Mouse (Mus musculus) frontal cortex, adult 2 months (tissue): ENCODE data around the gene Rhbdf2. TPM values are rescaled to one million over a fixed set of nuclear protein-coding genes. Genes with fewer than 3 reads are reported as not detected.
"Not testable (repeated sequence)": the region's sequence is repeated elsewhere in the genome, so short reads cannot be mapped to it uniquely, and the experiment has no call there.

Experiments used
- DNase-seq, 2 experiments: peaks; one replicate each; pipeline ENCODE4 v3.0.0; 2022; ENCODE audit warnings: low spot score in 1 of 2; ENCODE audit errors: extremely low spot score in 1 of 2
- polyA plus RNA-seq: library from polyadenylated mRNA; depleted of rRNA; stranded (reverse); fragments of >200 nt; gene quantifications from 2 replicates; pipeline ENCODE4 v1.2.3, GENCODE M21; 2012

Gene Rhbdf2
- polyA plus RNA-seq, 1 experiment: 2.0 TPM

DNA sequence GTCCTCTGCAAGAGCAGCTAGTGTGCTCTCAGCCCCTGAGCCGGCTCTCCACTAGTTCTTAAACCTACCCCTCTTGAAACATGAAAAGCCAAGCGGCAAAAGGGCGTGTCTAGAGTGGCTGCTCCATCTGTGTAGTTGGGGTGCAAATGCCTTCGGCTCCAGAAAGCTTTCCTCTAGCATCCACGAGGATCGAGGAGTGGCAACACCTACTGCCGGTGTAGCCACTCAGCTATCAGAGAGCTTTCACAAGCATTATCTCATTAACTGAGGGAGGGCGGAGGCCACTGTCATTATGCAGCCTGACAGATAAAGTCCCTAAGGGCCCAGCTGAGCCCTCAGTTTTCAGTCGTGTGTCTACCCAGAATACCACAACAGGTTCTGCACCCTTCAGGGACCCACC lies 6.7 kb downstream of the Rhbdf2 start:
- no peak for DNase-seq

DNA sequence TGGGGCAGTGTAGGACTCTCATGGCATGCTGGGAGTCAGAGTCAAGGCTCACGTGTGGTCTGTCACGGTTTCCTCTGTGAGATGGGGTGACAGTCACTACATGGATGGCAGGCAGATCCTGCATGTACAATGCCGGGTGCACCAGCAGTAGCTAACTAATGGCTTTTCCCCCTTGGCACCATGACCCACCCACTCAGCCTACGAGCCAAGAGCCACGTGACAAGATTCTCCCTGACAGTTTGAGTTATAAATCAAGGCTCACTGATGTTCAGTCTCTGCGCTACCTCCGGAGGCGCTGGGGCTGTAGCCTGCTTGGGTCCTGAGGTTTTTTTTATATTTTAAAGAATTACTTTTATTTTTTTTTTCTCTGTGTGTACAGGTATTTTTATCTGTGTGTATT lies 7.3 kb downstream of the Rhbdf2 start:
- DNase-seq: no peak

DNA sequence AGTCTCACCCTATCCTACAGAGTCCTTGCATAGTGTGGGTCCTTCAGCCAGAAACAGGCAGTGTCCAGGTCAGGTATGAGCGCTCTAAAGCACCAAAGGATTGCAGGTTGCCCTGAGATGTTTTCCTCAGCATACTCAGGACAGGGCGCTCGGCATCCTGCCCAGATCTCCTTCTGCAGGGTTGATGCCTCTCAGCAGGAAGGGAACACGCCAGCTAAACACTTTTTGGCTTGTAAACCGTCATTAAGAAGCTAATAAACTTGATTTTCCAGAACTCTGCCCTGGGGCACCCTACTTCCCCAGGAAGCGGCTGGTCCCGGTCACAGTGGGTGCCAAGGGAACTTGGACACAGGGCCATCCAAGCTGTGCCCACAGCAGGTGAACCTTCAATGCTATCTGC lies 7.7 kb downstream of the Rhbdf2 start:
- no peak for DNase-seq

DNA sequence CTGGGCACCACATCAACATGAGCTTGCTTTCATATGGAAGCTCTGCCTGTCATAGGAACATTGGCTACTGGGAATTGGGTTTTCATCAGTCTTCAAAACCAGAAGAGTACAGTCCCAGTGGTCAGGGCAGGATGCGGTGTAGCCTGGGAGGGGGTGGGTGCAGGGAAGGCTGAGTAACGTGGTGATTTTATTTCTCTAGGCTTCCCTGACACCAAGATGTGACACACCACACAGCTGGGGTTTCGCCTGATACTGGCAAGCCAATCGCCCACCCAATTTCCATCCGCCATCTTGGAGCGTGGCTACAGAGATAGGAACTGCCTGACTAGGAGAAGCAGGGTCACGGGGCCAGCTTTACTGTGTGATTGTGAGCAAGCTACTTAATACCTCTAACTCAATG lies 8.2 kb downstream of the Rhbdf2 start:
- no peak for DNase-seq

DNA sequence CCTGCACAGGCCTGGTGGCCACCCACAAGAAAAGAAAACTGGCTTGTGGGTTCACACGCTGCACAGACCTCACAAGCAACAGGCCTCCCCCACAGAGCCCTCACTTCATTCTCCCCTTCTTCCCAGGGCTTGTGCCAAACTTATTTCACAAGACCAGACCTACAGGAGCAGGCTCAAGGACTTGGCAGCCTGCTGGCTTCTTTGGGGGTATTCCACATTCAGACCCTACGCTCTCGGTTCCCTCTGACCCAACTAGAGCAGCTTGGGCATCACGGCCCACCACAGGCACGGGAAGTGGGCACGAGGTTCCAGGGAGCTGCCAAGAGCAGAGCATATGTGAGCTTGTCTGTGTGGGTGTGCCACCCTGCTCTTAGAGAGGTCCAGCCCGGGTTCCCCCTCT lies 9.2 kb downstream of the Rhbdf2 start:
- DNase-seq: no peak

DNA sequence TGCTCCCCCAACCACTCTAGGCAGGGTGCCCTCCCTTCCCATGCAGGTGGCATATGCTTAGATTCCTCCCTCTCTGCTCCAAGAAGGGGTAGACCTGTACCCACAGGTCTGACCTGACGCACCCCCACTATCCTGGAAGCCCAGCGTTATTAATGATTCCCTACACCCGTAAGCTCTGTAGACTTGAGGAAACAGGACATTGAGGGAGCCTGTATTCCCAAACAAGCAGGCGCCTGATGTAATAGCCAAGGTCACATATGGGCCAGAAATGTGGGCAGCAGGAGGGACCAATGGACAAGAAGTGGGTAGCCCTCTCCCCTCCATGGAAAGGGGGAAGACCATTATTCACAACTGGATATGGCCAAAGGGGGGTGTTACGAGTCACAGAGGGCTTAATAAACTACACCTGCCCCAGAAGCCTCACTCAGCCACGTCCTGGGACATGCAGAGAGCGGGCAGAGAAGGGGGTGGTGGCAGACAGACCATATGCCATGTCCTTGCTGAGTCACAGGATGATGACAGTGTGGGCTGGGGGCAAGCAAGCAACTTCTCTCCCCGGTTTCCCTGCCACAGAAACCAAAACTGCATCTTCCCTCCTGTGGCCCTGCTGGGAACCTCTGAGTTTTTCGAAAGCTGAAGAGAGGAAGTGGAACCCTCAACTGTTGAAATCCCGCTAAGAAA lies 10.2 kb downstream of the Rhbdf2 start:
- no peak for DNase-seq

DNA sequence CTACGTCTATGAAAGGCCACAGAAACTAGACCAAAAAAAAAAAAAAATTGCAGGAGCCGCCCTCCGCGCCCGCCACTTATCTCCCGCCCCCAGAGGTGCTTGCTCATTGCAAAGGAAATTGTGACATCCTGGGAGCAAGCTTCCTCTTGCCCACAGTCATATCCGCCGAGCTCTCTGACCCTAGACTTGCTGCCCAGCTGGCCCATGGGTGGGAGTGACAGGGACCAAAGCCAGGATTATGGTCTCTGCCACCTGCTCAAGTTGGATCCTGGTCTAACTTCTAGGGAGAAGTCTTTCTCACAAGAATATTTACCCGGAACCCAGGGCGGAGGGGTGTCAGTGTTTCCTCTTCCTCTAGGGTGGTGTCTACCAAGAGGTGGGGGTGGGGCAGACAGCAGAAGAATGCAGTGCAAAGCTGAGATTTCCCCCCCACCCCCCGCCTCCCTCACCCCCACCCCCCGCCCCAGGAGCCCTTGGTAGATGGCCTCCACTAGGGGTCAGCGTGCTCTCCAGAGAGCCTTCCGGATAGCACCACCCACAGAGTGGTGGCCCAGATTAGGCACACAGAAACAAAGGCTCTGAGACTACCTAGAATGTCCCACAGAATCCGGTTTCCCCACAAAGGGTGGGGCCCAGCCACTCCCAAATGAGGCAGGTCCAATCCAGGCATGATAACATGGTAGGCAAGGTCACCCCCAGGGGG lies 10.9 kb downstream of the Rhbdf2 start:
- DNase-seq: no peak

DNA sequence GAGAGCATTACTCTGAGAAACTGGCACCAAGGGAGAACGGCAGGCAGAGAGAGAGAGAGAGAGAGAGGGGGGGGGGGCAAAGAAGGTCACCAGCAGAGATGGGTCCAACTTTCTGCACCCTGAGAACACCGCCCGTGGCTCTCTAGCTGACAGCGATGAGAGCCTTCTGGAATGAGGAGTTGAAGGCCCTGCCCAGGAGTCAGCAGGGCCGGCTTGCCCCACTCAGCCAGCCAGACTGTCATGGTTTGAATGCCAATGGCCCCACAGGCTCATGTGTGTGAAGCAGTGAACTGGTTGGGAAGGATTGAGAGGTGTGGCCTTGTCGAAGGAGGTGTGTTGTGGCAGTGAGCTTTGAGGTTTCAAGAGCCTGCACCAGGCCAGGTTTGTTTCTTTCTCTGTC lies 13.6 kb downstream of the Rhbdf2 start:
- DNase-seq: no peak

DNA sequence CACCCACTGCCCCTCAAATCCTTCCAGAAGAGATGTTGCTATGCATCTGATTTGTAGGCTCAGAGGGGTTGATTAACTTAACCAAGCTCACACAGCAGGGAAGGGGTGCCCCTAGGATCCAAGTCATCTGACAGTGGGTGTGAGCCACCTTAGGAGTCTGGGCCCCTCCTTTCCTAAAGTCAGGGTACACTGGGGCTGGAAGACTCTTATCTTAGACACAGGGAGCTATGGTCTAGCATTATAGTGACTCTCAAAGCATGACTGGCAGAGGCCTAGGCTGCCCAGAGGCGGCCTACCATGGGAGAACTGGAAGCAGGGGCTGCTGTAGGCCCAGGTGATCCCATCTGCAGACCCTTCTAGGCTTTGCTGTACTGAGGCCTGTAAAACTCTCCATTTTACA lies 14.3 kb downstream of the Rhbdf2 start:
- no peak for DNase-seq

DNA sequence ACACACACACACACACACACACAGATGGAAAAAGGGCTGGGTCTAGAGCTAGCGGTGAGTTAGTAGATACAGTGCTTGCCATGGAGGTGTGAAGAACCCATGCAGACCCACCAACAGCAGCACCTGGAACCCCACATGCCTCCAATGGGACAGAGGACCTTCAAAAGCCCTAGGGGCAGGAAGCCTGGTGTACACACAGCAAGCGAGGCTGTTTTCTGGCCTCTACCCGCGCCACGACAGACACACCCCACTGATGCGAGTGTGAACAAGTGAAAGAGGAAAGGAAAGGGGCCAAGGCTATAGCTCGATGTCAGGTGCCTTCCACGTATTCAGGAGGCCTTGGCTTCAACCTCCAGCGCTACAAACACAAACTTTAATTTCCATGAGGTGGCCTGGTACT lies 14.9 kb downstream of the Rhbdf2 start:
- no peak for DNase-seq

DNA sequence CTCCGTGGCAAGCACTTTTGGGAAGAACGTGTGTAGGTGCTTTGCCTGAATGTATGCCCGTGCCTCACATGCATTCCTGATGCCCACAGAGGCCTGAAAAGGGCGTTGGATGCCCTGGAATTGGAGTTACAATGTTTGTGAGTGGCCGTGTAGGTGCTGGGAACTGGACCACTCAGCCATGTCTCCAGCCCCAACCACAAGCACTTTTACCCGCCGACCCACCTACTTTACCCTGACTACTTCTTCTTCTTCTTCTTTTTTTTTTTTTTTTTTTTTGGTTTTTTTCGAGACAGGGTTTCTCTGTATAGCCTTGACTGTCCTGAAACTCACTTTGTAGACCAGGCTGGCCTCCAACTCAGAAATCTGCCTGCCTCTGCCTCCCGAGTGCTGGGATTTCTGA lies 15.7 kb downstream of the Rhbdf2 start:
- DNase-seq: not testable (repeated sequence)

DNA sequence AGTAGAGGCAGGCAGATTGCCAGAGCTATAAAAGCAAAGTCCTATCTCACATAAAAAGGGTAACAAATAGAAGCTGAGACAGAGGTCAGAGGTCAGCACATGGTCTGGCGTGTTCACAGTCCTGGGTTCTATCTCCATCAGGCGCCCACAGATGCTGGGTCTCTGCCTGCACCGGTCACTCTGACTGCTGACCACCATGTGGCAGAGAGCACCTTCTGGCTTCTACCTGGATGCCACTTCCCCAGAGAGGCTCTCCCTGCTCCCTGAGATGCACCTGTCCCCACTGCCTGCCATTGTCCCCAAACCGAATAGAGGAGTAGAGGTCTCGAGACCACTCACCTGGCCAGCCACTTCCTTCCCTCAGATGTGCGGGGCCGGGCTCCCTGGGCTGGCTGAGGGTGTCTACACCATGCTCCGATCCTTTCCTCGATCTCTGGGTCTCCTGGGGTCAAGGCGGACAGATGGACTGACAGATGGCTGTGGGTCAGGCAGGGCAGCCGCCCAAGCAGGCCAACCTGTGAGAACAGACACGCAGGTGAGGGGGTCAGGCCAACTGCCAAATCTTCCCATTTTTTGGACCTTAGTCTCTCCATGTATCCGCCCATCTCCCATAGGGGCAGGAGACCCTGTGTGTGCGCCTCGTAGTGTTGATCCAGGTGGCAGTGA lies 16.7 kb downstream of the Rhbdf2 start:
- no peak for DNase-seq

DNA sequence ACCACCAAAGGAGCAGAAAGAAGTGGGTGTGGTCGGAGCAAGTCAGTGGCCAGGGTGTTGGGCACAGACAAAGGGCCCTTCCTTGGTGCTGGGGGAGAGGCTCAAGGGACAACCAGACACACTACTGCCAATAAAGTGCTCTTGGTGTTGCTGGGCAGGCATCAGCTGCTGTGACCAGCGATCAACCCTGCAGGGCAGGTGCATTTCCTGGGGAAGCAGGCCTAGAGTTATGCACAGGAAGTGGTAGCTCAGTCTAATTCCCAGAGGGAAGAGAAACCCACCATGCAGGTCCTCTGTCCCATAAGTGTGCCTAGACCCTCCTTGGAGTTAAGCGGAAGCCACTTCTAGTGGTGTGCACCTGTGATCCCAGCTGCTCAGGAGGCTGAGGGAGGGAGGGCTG lies 19.1 kb downstream of the Rhbdf2 start:
- DNase-seq: no peak

DNA sequence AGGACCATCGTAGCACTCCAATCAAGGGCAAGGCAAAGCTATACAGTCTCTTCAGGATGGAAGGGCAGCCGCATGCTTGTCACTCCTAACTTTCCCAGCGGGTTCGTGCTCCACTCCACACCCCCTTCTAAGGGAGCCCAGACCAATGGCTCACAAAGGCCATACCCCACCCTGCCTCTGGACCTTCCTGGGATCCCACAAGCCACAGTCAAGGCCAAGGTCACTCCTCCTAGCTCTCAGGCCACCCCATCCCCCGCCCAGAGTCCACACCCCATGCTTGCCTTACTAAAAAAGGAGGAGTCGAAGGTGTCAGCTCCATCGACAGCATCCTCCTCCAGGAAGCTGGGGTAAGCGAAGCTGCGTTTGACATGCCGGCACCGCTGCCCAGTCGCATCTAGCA lies 22.7 kb downstream of the Rhbdf2 start:
- no peak for DNase-seq

DNA sequence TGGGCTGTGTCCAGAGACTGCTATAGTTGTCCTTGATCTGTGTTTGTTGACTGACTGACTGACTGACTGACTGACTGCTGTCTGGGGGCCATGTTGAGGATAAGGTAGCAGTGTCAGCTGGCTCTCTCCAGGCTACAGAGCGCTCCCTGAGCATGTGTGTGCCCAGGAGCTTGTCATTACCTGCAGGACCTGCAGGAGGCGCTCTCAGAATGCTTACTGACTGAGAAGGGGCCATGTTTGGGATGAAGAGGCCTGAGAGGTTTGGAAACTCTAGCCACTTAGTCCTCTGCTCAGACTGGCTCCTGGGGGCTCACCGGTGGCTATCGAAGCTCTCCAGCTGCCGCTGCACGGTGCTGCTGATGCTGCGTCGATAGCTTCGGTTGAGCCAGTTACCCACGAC lies 23.5 kb downstream of the Rhbdf2 start:
- no peak for DNase-seq

DNA sequence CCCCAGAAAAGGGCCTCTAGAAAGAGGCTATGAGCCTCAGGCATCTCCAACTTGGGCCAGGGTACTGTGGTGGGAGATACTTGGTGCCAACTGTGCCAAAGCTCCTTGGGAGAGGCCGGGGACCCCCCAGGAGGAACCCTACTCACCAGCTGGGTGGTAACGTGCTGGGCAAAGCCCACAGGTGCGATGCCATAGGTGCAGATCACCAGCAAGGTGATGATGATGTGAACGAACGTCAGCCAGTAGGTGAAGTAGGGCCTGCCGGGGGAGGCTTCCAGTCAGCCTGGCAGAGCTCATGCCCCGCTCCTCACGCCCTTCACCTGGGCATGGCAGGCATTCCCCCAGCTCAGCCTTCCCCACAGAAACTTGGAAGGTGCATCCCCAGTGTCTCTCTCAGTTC lies 24.8 kb downstream of the Rhbdf2 start:
- DNase-seq: no peak

DNA sequence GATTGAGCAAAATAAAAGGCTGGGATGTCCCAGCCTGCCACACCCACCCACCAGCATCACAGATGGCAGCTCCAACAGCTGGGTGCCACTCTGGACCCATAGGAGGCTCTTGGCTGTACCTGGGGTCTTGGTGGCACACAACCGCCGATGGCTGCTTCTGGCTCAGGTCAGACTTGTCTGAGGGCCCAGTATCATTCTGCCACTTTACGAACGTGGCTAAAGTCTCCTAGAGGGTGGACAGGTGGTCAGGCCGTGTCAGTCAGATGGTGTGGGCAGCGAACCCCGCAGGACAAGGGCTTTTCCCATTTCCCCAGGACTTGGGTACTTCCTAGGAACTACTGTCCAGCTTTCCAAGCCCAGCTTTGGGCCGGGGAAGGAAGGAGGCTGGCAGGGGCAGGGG lies 25.7 kb downstream of the Rhbdf2 start:
- no peak for DNase-seq

DNA sequence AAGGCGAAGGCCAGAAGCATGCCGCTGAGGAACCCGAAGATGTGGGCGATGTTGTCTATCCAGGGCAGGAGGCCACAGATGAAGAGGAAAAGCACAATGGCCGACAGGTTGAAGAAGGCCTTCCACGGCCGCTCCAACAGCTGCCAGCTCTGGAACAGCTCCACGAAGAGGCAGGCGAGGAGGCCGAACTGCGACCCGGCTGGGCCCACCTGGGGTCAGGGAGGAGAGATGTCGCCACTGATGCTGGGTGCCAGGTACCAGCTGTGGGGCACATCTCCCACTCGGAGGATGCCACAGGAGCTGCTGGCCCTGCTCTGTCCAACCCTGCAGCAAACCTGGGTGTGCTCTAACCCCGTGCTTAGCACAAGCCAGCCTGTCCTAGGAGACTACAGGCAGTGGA lies 27.6 kb downstream of the Rhbdf2 start:
- no peak for DNase-seq

DNA sequence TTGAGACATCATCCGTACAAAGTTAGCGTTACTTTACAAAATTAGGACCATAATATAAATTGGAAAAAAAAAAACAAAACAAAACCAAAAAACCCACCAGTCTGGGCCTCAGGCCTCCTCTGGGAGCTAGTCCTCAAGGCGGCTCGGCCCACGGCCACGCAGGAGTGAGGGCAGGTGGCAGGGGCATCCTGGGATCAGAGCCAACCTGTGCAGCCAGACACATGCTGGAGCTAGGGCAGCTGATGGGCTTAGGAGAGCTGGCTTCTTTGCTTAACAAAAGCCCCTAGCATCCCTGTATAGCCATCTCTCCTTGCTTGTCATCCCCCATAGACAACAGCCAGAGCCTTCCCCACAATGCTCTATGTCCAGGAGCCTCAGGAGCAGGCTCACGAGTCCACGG lies 28.6 kb downstream of the Rhbdf2 start:
- no peak for DNase-seq

DNA sequence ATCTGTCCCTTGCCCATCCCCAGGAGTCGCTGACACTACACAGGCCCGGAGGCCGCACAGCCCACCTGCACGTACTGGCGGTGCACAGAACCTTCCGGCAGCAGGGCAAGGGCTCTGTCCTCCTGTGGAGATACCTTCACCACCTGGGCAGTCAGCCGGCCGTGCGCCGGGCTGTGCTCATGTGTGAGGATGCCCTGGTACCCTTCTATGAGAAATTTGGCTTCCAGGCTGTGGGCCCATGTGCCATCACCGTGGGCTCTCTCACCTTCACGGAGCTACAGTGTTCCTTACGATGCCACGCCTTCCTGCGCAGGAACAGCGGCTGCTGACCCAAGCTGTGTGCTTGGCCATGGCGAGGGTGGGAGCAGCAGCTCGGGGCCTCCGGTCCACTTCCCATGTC lies 30.1 kb downstream of the Rhbdf2 start:
- no peak for DNase-seq

DNA sequence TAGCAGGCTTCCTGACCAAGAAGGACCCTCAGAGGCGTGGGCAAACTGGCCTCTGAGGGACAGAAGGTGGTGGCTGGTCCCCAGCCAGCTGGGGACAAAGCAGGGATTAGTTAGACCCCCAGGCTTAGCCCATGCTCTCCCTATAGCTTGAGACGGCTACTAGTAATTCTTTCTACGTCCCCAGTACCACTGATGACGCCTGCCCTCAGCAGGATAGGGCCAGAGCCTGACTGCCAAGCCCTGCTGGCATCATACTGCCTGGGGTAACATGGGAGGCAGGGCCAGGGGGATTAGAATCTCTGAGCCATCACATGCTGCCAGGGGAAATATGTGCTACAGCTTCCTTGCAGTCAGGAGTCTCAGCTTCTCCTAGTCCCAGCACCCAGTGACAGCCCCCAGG lies 33.5 kb downstream of the Rhbdf2 start:
- no peak for DNase-seq

DNA sequence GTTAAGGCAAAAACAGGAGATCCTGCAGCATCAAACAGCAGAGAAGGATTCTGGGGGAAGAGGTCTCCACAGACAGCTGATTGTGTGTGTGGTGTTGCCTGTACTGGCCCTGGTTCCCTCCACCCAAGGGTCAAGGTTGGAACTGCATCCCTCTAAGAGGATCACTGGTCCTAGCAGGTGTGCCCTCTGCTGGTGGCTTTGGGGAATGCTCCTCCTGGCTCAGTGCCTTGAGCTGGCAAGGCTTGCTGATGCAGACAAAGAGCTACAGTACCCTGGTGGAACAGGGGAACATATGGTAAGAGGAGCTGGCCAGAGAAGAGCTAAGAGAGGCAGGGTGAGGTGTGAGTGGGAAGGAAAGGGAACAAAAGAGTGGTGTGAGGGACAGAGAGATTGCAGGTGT lies 34.4 kb downstream of the Rhbdf2 start:
- peak; percentile 84 to 99 for DNase-seq
